Mouse (Mus musculus): ENCODE results near the gene Sri.

GRCm38 (mm10) chr5:8058056-8058455 is 12.2 kb downstream of the Sri start:
- no peak for TF ChIP-seq CTCF (IDR thresholded peaks at IDR 0.05; ENCODE audit: extremely low read depth, insufficient read depth, insufficient read length, insufficient replicate concordance)
- TF ChIP-seq POLR2A (IDR thresholded peaks at IDR 0.05; ENCODE audit: low read depth, low read length) = no peak
